Mouse (Mus musculus) lung, adult 2 months (tissue): ENCODE measurements around the gene Tceanc2. TPM values are rescaled to one million over a fixed set of nuclear protein-coding genes. Genes with fewer than 3 reads are reported as not detected.

Experiments
- DNase-seq: peaks from one replicate; pipeline ENCODE4 v3.0.0; 2022
- H3K4me1 ChIP-seq: fragments of 200-500 bp; 2 replicates; pipeline ENCODE4 v1.6.1; 2011; ENCODE audit warnings: low read length; ENCODE audit not compliant: control insufficient read depth, insufficient read depth
- H3K4me3 ChIP-seq: fragments of 200-500 bp; replicated peaks from 2 replicates; pipeline ENCODE3; 2011; ENCODE audit warnings: low read depth, mild to moderate bottlenecking, control low read depth, low read length; ENCODE audit errors: extremely low read depth
- CTCF ChIP-seq: fragments of 200-500 bp; IDR thresholded peaks from 2 replicates; pipeline ENCODE4 v1.5.1; 2011; ENCODE audit warnings: mild to moderate bottlenecking, low read length, control low read depth; ENCODE audit not compliant: insufficient read depth
- POLR2A ChIP-seq: fragments of 200-500 bp; IDR thresholded peaks from 2 replicates; pipeline ENCODE4 v1.6.1; 2011; ENCODE audit warnings: low read depth, mild to moderate bottlenecking, control low read depth, low read length, borderline replicate concordance; ENCODE audit errors: extremely low read depth
- WGBS: fragments of 180-500 bp; shearing (Covaris S2); methylation state at CpG from one replicate; pipeline ENCODE4 v1.1.7; 2018; 5-methylcytosine and 5-hydroxymethylcytosine counted together
- polyA plus RNA-seq: library from polyadenylated mRNA; depleted of rRNA; stranded (reverse); fragments of >200 nt; gene quantifications from 2 replicates; pipeline ENCODE4 v1.2.3, GENCODE M21; 2012

Gene Tceanc2
- polyA plus RNA-seq, 1 experiment: 7.5 TPM

- no peak for TF ChIP-seq POLR2A
- no peak for DNase-seq
- H3K4me3 ChIP-seq: no peak overlapping the region
- WGBS: 74% methylated on average over 5 of the region's 5 CpGs
- peaks cover 3% of the 10 kb centered on the region; the same call in 1 of the 2 replicates for H3K4me1 ChIP-seq
Measured at GRCm38 (mm10) chr4:107135663-107136062, 43.3 kb downstream of the Tceanc2 start.

- no peak for DNase-seq
- 79% methylated on average over 3 of the region's 3 CpGs for WGBS
- no peak overlapping the region for H3K4me3 ChIP-seq
- no peaks in the 10 kb centered on the region for H3K4me1 ChIP-seq
- TF ChIP-seq CTCF (no peak), POLR2A (no peak)
Measured at GRCm38 (mm10) chr4:107134891-107135290, 44.0 kb downstream of the Tceanc2 start.

GRCm38 (mm10) chr4:107130534-107130933 is 48.4 kb downstream of the Tceanc2 start:
- DNase-seq: no peak
- TF ChIP-seq POLR2A (no peak), CTCF (no peak)
- Histone ChIP-seq H3K4me1 (no peaks in the 10 kb centered on the region), H3K4me3 (no peak overlapping the region)
- 22% methylated on average over 9 of the region's 9 CpGs for WGBS

GRCm38 (mm10) chr4:107129373-107129772 is 49.5 kb downstream of the Tceanc2 start:
- Histone ChIP-seq H3K4me3 (no peak overlapping the region), H3K4me1 (no peaks in the 10 kb centered on the region)
- TF ChIP-seq POLR2A: no peak
- no peak for TF ChIP-seq CTCF
- WGBS: 72% methylated on average over 8 of the region's 8 CpGs
- no peak for DNase-seq

DNA sequence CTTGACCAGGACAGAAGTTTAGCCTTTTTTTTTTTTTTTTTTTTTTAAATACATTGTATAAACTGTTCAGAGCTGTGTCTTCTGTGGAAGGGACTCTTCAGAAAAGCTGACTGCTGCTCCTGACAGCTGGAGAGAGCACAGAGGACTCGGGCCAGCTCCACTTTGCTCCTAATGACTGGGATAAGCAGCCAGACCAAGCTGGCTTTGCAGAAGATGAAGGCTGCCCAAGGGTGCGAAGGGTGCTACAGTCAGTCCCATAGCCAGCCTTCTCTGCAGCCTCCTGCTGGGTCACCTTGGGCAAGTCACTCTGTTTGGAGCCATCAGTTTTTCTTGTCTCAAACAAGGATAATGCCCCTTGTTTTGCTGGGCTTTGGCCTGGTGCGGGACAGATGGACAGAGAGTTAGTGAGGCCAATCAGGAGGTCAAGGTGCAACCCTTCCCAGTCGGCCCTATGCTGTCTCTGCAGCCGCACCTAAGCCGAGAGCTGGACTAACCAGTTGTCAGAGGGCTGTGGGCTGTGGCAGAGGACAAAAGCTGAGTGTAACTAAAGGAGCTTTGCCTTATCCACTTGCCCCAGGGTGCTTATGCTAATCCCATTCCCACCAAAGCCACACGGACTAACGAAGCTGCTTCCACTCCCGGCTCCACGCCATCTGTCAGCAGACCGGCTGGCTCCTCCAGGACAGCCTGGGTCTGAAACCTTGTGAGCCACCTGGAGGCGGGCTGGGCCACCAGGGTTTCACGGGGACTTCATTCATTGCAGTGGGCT is 50.8 kb downstream of the Tceanc2 start:
- H3K4me3 ChIP-seq: no peak overlapping the region
- TF ChIP-seq CTCF (no peak), POLR2A (no peak)
- no peaks in the 10 kb centered on the region for H3K4me1 ChIP-seq
- 68% methylated on average over 13 of the region's 13 CpGs for WGBS
- no peak for DNase-seq

GRCm38 (mm10) chr4:107126891-107127524 is 51.9 kb downstream of the Tceanc2 start:
- H3K4me1 ChIP-seq: no peaks in the 10 kb centered on the region
- 77% methylated on average over 13 of the region's 13 CpGs for WGBS
- DNase-seq: no peak
- H3K4me3 ChIP-seq: no peak overlapping the region
- TF ChIP-seq CTCF: no peak
- no peak for TF ChIP-seq POLR2A

- 73% methylated on average over 10 of the region's 10 CpGs for WGBS
- no peak for DNase-seq
- H3K4me1 ChIP-seq: no peaks in the 10 kb centered on the region
- no peak for TF ChIP-seq CTCF
- no peak for TF ChIP-seq POLR2A
- H3K4me3 ChIP-seq: no peak overlapping the region
Measured at GRCm38 (mm10) chr4:107126389-107126788, 52.5 kb downstream of the Tceanc2 start.

DNA sequence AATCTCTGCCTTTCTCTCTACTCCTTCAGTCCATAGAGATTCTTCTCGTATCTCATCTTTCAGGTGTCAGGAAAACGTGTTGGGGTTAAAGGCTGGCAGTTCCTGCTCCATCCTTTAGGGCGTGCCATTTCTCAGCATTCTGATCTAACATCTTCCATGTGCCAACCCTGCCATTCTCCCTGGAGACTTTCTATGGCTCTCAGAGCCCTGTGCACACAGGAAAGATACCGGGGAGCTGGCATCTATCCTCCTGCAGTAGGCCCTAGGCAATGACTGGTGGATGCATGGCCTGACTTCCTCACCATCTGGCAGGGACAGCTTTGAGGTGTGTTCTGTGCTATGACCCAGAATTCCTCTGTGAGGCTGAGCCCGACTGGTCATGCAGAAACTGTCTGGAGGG is 53.8 kb downstream of the Tceanc2 start:
- no peak for DNase-seq

DNA sequence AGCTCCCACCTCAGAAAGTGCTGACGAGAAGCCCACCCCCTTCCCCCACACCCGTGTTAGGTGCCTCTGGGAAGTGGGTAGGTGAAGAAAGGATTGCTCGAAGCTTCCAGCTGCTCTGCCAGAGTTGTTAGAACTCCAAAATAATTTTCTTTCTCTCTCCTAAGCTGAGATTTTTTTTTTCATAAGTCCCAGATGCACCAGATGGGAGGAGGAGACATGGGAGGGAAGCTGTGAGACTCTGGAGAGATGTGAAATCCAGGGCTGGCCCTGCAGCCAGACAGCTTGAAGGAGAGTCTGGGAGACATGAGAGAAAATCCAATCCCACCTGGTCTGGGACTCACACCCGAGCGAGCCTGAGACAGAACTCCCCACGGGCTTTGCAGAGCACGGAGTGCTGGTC is 54.5 kb downstream of the Tceanc2 start:
- WGBS: 75% methylated on average over 7 of the region's 7 CpGs
- TF ChIP-seq POLR2A (no peak), CTCF (no peak)

More for the DNA sequence above, 53.8 kb downstream of the Tceanc2 start:
- WGBS: 61% methylated on average over 5 of the region's 5 CpGs
- no peak overlapping the region for H3K4me3 ChIP-seq
- no peaks in the 10 kb centered on the region for H3K4me1 ChIP-seq
- no peak for TF ChIP-seq POLR2A
- TF ChIP-seq CTCF: no peak

GRCm38 (mm10) chr4:107121165-107121943 is 57.6 kb downstream of the Tceanc2 start:
- Histone ChIP-seq H3K4me1 (no peaks in the 10 kb centered on the region), H3K4me3 (no peak overlapping the region)
- DNase-seq: no peak
- TF ChIP-seq POLR2A: no peak
- peak; percentile 53 for TF ChIP-seq CTCF
- WGBS: 71% methylated on average over 12 of the region's 12 CpGs

More for the DNA sequence above, 54.5 kb downstream of the Tceanc2 start:
- Histone ChIP-seq H3K4me1 (no peaks in the 10 kb centered on the region), H3K4me3 (no peak overlapping the region)
- DNase-seq: no peak

- no peak overlapping the region for H3K4me3 ChIP-seq
- TF ChIP-seq CTCF (no peak), POLR2A (no peak)
- WGBS: 83% methylated on average over 6 of the region's 6 CpGs
- no peak for DNase-seq
- H3K4me1 ChIP-seq: no peaks in the 10 kb centered on the region
Measured at GRCm38 (mm10) chr4:107120676-107121075, 58.2 kb downstream of the Tceanc2 start.
